Mouse (Mus musculus) skeletal muscle tissue, postnatal 0 days (tissue): Measurements from ENCODE around the gene Tgfb2. TPM values are rescaled to one million over a fixed set of nuclear protein-coding genes. Genes with fewer than 3 reads are reported as not detected.

Experiments used
- polyA plus RNA-seq: library from polyadenylated mRNA; unstranded; fragments of >200 nt; fragmentation: Nextera tagmentation; extraction: Ambion mirVana; gene quantifications from 2 replicates; pipeline ENCODE4 v1.2.1, GENCODE M21; 2015

The Tgfb2 gene
- polyA plus RNA-seq: 33.8 and 35.3 TPM in 2 replicates

DNA sequence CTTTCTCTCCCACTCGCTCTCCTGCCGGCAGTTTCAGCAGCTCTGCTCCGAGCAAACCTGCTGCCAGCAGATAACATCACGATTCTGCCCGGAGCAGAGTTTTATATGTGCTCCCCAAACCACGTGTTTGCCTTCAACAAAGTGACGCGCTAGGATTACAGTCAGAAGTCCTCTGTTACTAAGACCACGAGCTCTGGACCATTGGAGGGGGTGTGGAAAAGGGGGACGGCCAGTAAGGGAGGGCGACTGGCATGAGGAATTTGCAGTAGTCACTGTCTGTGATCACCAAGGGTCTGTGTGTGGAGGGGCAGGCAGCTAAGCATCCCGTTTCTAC, at the start of gene Tgfb2:
Gene Tgfb2 (minus strand): TSS at position 75 of the 334 bp plus-strand sequence.

GRCm38 (mm10) chr1:186748724-186749653, 43.2 kb upstream of the Tgfb2 start, which contains the start of gene Rrp15:
Gene Rrp15 (minus strand): TSS chr1:186749358.

Other genes with a start within 250 kb of the Tgfb2 start
- 35.3 and 37.9 TPM in 2 replicates for gene Rrp15, start 43.4 kb upstream of the Tgfb2 start, polyA plus RNA-seq